Mouse (Mus musculus) adrenal gland, postnatal 4 days (tissue): ENCODE results near the gene C5ar1. TPM values are rescaled to one million over a fixed set of nuclear protein-coding genes. Genes with fewer than 3 reads are reported as not detected.
A peak's percentile ranks its signal among the peaks of the same experiment; 100 is the strongest.

Source experiments
- DNase-seq, 2 experiments: peaks; one replicate each; pipeline ENCODE4 v3.0.0; 2021 to 2022; ENCODE audit warnings: low spot score in 2 of 2, mixed read lengths in 2 of 2
- total RNA-seq, 2 experiments: library from RNA; stranded (reverse); gene quantifications; 2 replicates each; pipeline ENCODE4 v1.2.3; 2021

Gene C5ar1
- total RNA-seq, 2 experiments from 2014 or later, result 4.8 to 6.2 TPM

GRCm38 (mm10) chr7:16229869-16230268, 29.5 kb downstream of the C5ar1 start:
- no peak for DNase-seq

GRCm38 (mm10) chr7:16221582-16222272, 37.6 kb downstream of the C5ar1 start, which contains the start of gene Dhx34:
TSS of gene Dhx34 (minus strand) at chr7:16222037.
- peak; percentile 87 to 89 for DNase-seq

GRCm38 (mm10) chr7:16213986-16214385, 45.4 kb downstream of the C5ar1 start:
- no peak for DNase-seq

- no peak for DNase-seq
Measured at GRCm38 (mm10) chr7:16213196-16213595, 46.1 kb downstream of the C5ar1 start.

- no peak for DNase-seq
Measured at GRCm38 (mm10) chr7:16210862-16211365, 48.4 kb downstream of the C5ar1 start.

- DNase-seq, result no peak
Measured at GRCm38 (mm10) chr7:16208781-16209665, 50.3 kb downstream of the C5ar1 start.

GRCm38 (mm10) chr7:16207496-16207895, 51.8 kb downstream of the C5ar1 start:
- no peak for DNase-seq

- DNase-seq, result no peak
Measured at GRCm38 (mm10) chr7:16207076-16207475, 52.3 kb downstream of the C5ar1 start.

- no peak for DNase-seq
Measured at GRCm38 (mm10) chr7:16204791-16205190, 54.5 kb downstream of the C5ar1 start.

GRCm38 (mm10) chr7:16203505-16203903, 55.8 kb downstream of the C5ar1 start:
- DNase-seq, result no peak

GRCm38 (mm10) chr7:16202756-16203504, 56.4 kb downstream of the C5ar1 start:
- DNase-seq, result no peak

- DNase-seq, result no peak
Measured at GRCm38 (mm10) chr7:16201136-16201535, 58.2 kb downstream of the C5ar1 start.

- no peak for DNase-seq
Measured at GRCm38 (mm10) chr7:16198540-16198939, 60.8 kb downstream of the C5ar1 start.

- no peak for DNase-seq
Measured at GRCm38 (mm10) chr7:16197166-16197565, 62.2 kb downstream of the C5ar1 start.

Other genes starting within 250 kb of the C5ar1 start
- 10 to 100 TPM; 14.4 to 14.6 TPM for gene Bicra, start 211.6 kb downstream of the C5ar1 start, total RNA-seq
- gene Zfp541, start 197.7 kb downstream of the C5ar1 start, total RNA-seq, result under 1 TPM; 0.22 to 0.23 TPM
- gene Napa, start 161.1 kb downstream of the C5ar1 start, total RNA-seq, result 100 to 1,000 TPM; 130 to 136 TPM
- 10 to 100 TPM; 29.1 to 29.3 TPM for gene Kptn, start 139.6 kb downstream of the C5ar1 start, total RNA-seq
- gene Slc8a2, start 129.7 kb downstream of the C5ar1 start, total RNA-seq, result 1 to 10 TPM; 6.5 to 7.6 TPM
- 10 to 100 TPM; 18.8 to 22.0 TPM for gene Meis3, start 84.5 kb downstream of the C5ar1 start, total RNA-seq
- gene Dhx34, start 37.5 kb downstream of the C5ar1 start, total RNA-seq, result 10 to 100 TPM; 20.9 to 21.9 TPM
- gene C5ar2, start 15.4 kb downstream of the C5ar1 start, total RNA-seq, result under 1 TPM; 0.45 to 0.48 TPM
- gene Inafm1, start 14.1 kb upstream of the C5ar1 start, total RNA-seq, result 10 to 100 TPM; 35.6 to 41.5 TPM
- 100 to 1,000 TPM; 103 to 116 TPM for gene Ccdc9, start 27.3 kb upstream of the C5ar1 start, total RNA-seq
- gene Bbc3, start 48.9 kb upstream of the C5ar1 start, total RNA-seq, result 1 to 10 TPM; 9.6 to 9.9 TPM
- gene Sae1, start 128.3 kb upstream of the C5ar1 start, total RNA-seq, result 100 to 1,000 TPM; 100 to 101 TPM
- gene Zc3h4, start 141.4 kb upstream of the C5ar1 start, total RNA-seq, result 10 to 100 TPM; 60.7 to 62.1 TPM
- gene Tmem160, start 193.2 kb upstream of the C5ar1 start, total RNA-seq, result 10 to 100 TPM; 39.1 to 39.9 TPM
- gene Npas1, start 218.2 kb upstream of the C5ar1 start, total RNA-seq, result under 1 TPM in 1 of 2 experiments, not detected in 1; 0.20 TPM